Mouse (Mus musculus) midbrain, postnatal 0 days (tissue): Measurements from ENCODE around the gene Akap2. TPM values are rescaled to one million over a fixed set of nuclear protein-coding genes. Genes with fewer than 3 reads are reported as not detected.

Source experiments
- ATAC-seq: fragments of 200-750 bp; cut with Nextera tagmentation; 2 replicates; pipeline ENCODE4 v1.8.0; 2017; ENCODE audit warnings: moderate number of reproducible peaks, mild to moderate bottlenecking, moderate TSS enrichment, moderate library complexity; ENCODE audit not compliant: low FRiP score
- DNase-seq: peaks from one replicate; pipeline ENCODE4 v3.0.0-alpha.2; 2015; ENCODE audit warnings: low spot score
- H3K27ac ChIP-seq: fragments of 300-500 bp; sonication (generic); 2 replicates; pipeline ENCODE4 v1.5.1; 2014; ENCODE audit warnings: low read depth, mild to moderate bottlenecking, low read length, mixed read lengths
- H3K27me3 ChIP-seq: fragments of 300-500 bp; sonication (generic); 2 replicates; pipeline ENCODE4 v1.6.1; 2014; ENCODE audit warnings: low read length, control low read depth, mixed read lengths; ENCODE audit not compliant: insufficient read depth
- H3K36me3 ChIP-seq: fragments of 300-500 bp; sonication (generic); 2 replicates; pipeline ENCODE4 v1.6.1; 2014; ENCODE audit warnings: low read length, control low read depth, mixed read lengths; ENCODE audit not compliant: insufficient read depth
- H3K4me1 ChIP-seq: fragments of 300-500 bp; sonication (generic); 2 replicates; pipeline ENCODE4 v1.6.1; 2014; ENCODE audit warnings: mild to moderate bottlenecking, control low read depth, antibody characterized with exemption, low read length, mixed read lengths; ENCODE audit not compliant: insufficient read depth
- H3K4me2 ChIP-seq: fragments of 300-500 bp; sonication (generic); 2 replicates; pipeline ENCODE4 v1.6.1; 2014; ENCODE audit warnings: low read depth, mild to moderate bottlenecking, low read length, mixed read lengths; ENCODE audit not compliant: poor library complexity, severe bottlenecking
- H3K4me3 ChIP-seq: fragments of 300-500 bp; sonication (generic); 2 replicates; pipeline ENCODE4 v1.5.1; 2014; ENCODE audit warnings: low read depth, mild to moderate bottlenecking, low read length, moderate library complexity
- H3K9ac ChIP-seq: fragments of 300-500 bp; sonication (generic); replicated peaks from 2 replicates; pipeline ENCODE4 v1.6.1; 2014; ENCODE audit warnings: mild to moderate bottlenecking, low read length, moderate library complexity, mixed read lengths; ENCODE audit not compliant: poor library complexity, severe bottlenecking
- H3K9me3 ChIP-seq: fragments of 300-500 bp; sonication (generic); 2 replicates; pipeline ENCODE4 v1.6.1; 2016; ENCODE audit warnings: low read length, control low read depth
- CTCF ChIP-seq: IDR thresholded peaks from 2 replicates; pipeline ENCODE4 v1.5.1; 2016; ENCODE audit warnings: antibody characterized with exemption, mild to moderate bottlenecking
- WGBS: fragments of 180-500 bp; shearing (Covaris S2); extraction: QIAGEN DNeasy Blood & Tissue Kit; methylation state at CpG from one replicate; pipeline ENCODE4 v1.1.7; 2014; 5-methylcytosine and 5-hydroxymethylcytosine counted together
- polyA plus RNA-seq: library from polyadenylated mRNA; unstranded; fragments of >200 nt; fragmentation: Nextera tagmentation; extraction: Ambion mirVana; gene quantifications from 2 replicates; pipeline ENCODE4 v1.2.1, GENCODE M21; 2015
- total RNA-seq: library from RNA; depleted of rRNA; stranded (reverse); fragments of >200 nt; gene quantifications from 2 replicates; pipeline ENCODE4 v1.2.3, GENCODE M21; 2014

Akap2 gene
- total and polyA plus RNA-seq, 2 experiments from 2014 or later = 12.1 to 24.4 TPM

GRCm38 (mm10) chr4:57804902-57805301, 87.4 kb downstream of the Akap2 start:
- no peak for DNase-seq
- Histone ChIP-seq H3K27me3 (no peaks in the 10 kb centered on the region), H3K9ac (no peak overlapping the region), H3K36me3 (no peaks in the 10 kb centered on the region), H3K4me2 (no peak overlapping the region), H3K4me1 (no peaks in the 10 kb centered on the region), H3K9me3 (no peaks in the 10 kb centered on the region), H3K27ac (no peak overlapping the region), H3K4me3 (no peak overlapping the region)
- WGBS = 80% methylated on average over 6 of the region's 6 CpGs
- ATAC-seq = no peak
- TF ChIP-seq CTCF = no peak

GRCm38 (mm10) chr4:57809449-57809848, 92.0 kb downstream of the Akap2 start:
- DNase-seq = no peak
- no peak overlapping the region for H3K9ac ChIP-seq
- no peak overlapping the region for H3K4me3 ChIP-seq
- WGBS = 87% methylated on average over 4 of the region's 4 CpGs
- TF ChIP-seq CTCF = no peak
- no peak overlapping the region for H3K4me2 ChIP-seq
- H3K9me3 ChIP-seq = no peaks in the 10 kb centered on the region
- no peaks in the 10 kb centered on the region for H3K4me1 ChIP-seq
- H3K27me3 ChIP-seq = no peaks in the 10 kb centered on the region
- no peaks in the 10 kb centered on the region for H3K36me3 ChIP-seq
- H3K27ac ChIP-seq = no peak overlapping the region
- ATAC-seq = no peak

GRCm38 (mm10) chr4:57812075-57812474, 94.6 kb downstream of the Akap2 start:
- no peak overlapping the region for H3K9ac ChIP-seq
- H3K27ac ChIP-seq = no peak overlapping the region
- 78% methylated on average over 1 of the region's 1 CpGs for WGBS
- no peak for DNase-seq
- ATAC-seq = no peak
- H3K4me3 ChIP-seq = no peak overlapping the region
- H3K4me2 ChIP-seq = no peak overlapping the region
- no peaks in the 10 kb centered on the region for H3K4me1 ChIP-seq
- no peak for TF ChIP-seq CTCF
- no peaks in the 10 kb centered on the region for H3K9me3 ChIP-seq
- no peaks in the 10 kb centered on the region for H3K27me3 ChIP-seq
- no peaks in the 10 kb centered on the region for H3K36me3 ChIP-seq

- no peaks in the 10 kb centered on the region for H3K36me3 ChIP-seq
- ATAC-seq = no peak
- H3K4me2 ChIP-seq = no peak overlapping the region
- no peak overlapping the region for H3K9ac ChIP-seq
- WGBS = 64% methylated on average over 7 of the region's 7 CpGs
- no peaks in the 10 kb centered on the region for H3K27me3 ChIP-seq
- no peak overlapping the region for H3K27ac ChIP-seq
- no peak for TF ChIP-seq CTCF
- peak; percentile 37 for DNase-seq
- H3K9me3 ChIP-seq = no peaks in the 10 kb centered on the region
- no peaks in the 10 kb centered on the region for H3K4me1 ChIP-seq
- H3K4me3 ChIP-seq = no peak overlapping the region
Observed at GRCm38 (mm10) chr4:57812916-57813575, 95.6 kb downstream of the Akap2 start.

GRCm38 (mm10) chr4:57813576-57813945, 96.1 kb downstream of the Akap2 start:
- Histone ChIP-seq H3K27me3 (no peaks in the 10 kb centered on the region), H3K36me3 (no peaks in the 10 kb centered on the region), H3K9ac (no peak overlapping the region), H3K9me3 (no peaks in the 10 kb centered on the region), H3K4me1 (no peaks in the 10 kb centered on the region), H3K27ac (no peak overlapping the region), H3K4me2 (no peak overlapping the region), H3K4me3 (no peak overlapping the region)
- ATAC-seq (no peak), DNase-seq (no peak)
- 90% methylated on average over 4 of the region's 4 CpGs for WGBS
- TF ChIP-seq CTCF = no peak

- Histone ChIP-seq H3K9me3 (no peaks in the 10 kb centered on the region), H3K27ac (no peak overlapping the region), H3K27me3 (no peaks in the 10 kb centered on the region), H3K36me3 (no peaks in the 10 kb centered on the region), H3K4me1 (no peaks in the 10 kb centered on the region), H3K9ac (no peak overlapping the region), H3K4me3 (no peak overlapping the region), H3K4me2 (no peak overlapping the region)
- no peak for TF ChIP-seq CTCF
- WGBS = 78% methylated on average over 2 of the region's 2 CpGs
- DNase-seq (no peak), ATAC-seq (no peak)
Observed at GRCm38 (mm10) chr4:57815355-57815754, 97.9 kb downstream of the Akap2 start.
